Mouse (Mus musculus) leukemia stem cell, adult 10-12 weeks (primary cell): ENCODE results near the gene Prl7a2. TPM values are rescaled to one million over a fixed set of nuclear protein-coding genes. Genes with fewer than 3 reads are reported as not detected.

Source experiments
- polyA plus RNA-seq: library from polyadenylated mRNA; stranded (reverse); fragments of >175 nt; gene quantifications from 2 replicates; pipeline ENCODE4 v1.2.3, GENCODE M21; 2012; ENCODE audit warnings: low replicate concordance

The Prl7a2 gene
- not detected in 2 replicates for polyA plus RNA-seq

GRCm38 (mm10) chr13:27667936-27668335 lies at the start of gene Prl7a2:
Prl7a2 (minus strand) TSS chr13:27668036.

GRCm38 (mm10) chr13:27716636-27717035 lies 48.8 kb upstream of the Prl7a2 start, which contains the start of gene Prl7d1:
Prl7d1 (minus strand) TSS chr13:27716736.

GRCm38 (mm10) chr13:27642393-27642792 lies 25.4 kb downstream of the Prl7a2 start, which contains the start of gene Prl7a1:
Prl7a1 (minus strand) TSS chr13:27642493.

GRCm38 (mm10) chr13:27610482-27610881 lies 57.4 kb downstream of the Prl7a2 start, which contains the start of gene Prl7b1:
Prl7b1 (minus strand) TSS chr13:27610582.

Other genes with a start within 250 kb of the Prl7a2 start
- not detected in 2 replicates for gene Prl8a6, start 229.3 kb downstream of the Prl7a2 start, polyA plus RNA-seq
- not detected in 2 replicates for gene Prl8a8, start 154.8 kb downstream of the Prl7a2 start, polyA plus RNA-seq
- gene Prl8a9, start 103.4 kb downstream of the Prl7a2 start, polyA plus RNA-seq = not detected in 2 replicates
- gene Prl8a1, start 85.9 kb downstream of the Prl7a2 start, polyA plus RNA-seq = not detected in 2 replicates
- not detected in 2 replicates for gene Prl7b1, start 57.5 kb downstream of the Prl7a2 start, polyA plus RNA-seq
- not detected in 2 replicates for gene Prl7a1, start 25.5 kb downstream of the Prl7a2 start, polyA plus RNA-seq
- gene Prl7d1, start 48.7 kb upstream of the Prl7a2 start, polyA plus RNA-seq = not detected in 2 replicates
- not detected in 2 replicates for gene Prl7c1, start 112.8 kb upstream of the Prl7a2 start, polyA plus RNA-seq
- gene Prl2a1, start 133.6 kb upstream of the Prl7a2 start, polyA plus RNA-seq = not detected in 2 replicates
- gene Prl2c1, start 181.3 kb upstream of the Prl7a2 start, polyA plus RNA-seq = not detected in 2 replicates